Mouse (Mus musculus): ENCODE data around the gene Gm9603. TPM values are rescaled to one million over a fixed set of nuclear protein-coding genes. Genes with fewer than 3 reads are reported as not detected.

Gene Gm9603
- not detected for total RNA-seq (2023)

GRCm38 (mm10) chr14:5687357-5687756 is at the start of gene Gm9603:
Gm9603 (minus strand) TSS chr14:5687457.

DNA sequence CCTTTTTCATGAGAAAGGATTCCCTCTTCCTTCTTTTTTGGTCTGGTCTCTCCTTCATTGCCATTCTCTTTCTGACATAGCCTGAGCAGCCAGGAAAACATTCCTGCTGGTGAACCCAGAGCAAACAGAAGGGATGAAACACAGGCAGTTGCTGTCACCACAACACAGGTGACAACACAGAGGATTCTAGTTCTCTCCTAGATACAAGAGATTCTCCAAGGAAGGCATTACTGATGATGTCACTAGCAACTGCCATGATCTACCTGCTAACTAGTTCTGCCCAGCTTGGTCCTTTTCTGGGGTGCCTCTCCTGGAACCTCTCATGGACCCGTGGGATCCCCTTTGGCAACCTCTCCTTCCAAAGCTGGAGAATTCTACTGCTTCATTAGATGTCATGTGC is 54.3 kb downstream of the Gm9603 start, which contains the start of gene Gm8265:
Gene Gm8265 (minus strand): TSS at position 101 of the 400 bp plus-strand sequence.

Other genes with a start within 250 kb of the Gm9603 start
- gene Gm3194, start 232.0 kb downstream of the Gm9603 start, total RNA-seq (2023) = not detected
- gene Gm8246, start 209.6 kb downstream of the Gm9603 start, total RNA-seq (2023) = not detected
- gene Gm3187, start 203.2 kb downstream of the Gm9603 start, total RNA-seq (2023) = not detected
- not detected for gene Gm3488, start 185.8 kb downstream of the Gm9603 start, total RNA-seq (2023)
- not detected for gene Gm3532, start 149.0 kb downstream of the Gm9603 start, total RNA-seq (2023)
- not detected for gene Gm8265, start 54.4 kb downstream of the Gm9603 start, total RNA-seq (2023)
- not detected for gene Gm3373, start 54.1 kb upstream of the Gm9603 start, total RNA-seq (2023)
- gene Gm3383, start 120.5 kb upstream of the Gm9603 start, total RNA-seq (2023) = 1.3 TPM
- not detected for gene Gm3424, start 142.9 kb upstream of the Gm9603 start, total RNA-seq (2023)
- gene Gm8237, start 192.9 kb upstream of the Gm9603 start, total RNA-seq (2023) = not detected